Mouse (Mus musculus): ENCODE data around the gene Adgrv1.

DNA sequence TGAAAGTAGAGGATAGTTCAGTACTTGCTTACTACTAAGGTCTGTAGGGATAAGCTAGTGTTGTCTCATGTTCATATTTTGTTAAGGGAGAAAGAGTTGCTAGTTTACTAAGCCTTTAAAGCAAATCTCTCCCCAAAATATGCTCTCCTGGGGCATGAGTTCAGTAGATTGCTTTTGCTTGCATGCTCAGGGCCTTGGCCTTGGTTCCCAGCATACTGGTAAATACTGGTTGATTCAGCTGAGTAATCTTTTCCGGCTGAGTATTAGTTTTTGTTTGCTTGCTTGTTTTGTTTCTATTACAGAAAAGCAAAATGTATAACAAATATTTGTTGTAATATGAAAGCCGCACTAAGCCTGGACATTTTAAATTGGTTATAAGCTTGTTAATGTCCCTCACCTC is 422.4 kb downstream of the Adgrv1 start:
- TF ChIP-seq TAL1 (IDR thresholded peaks at IDR 0.05; ENCODE audit: low read length) (no peak), GATA1 (IDR thresholded peaks at IDR 0.05; ENCODE audit: low read length) (no peak)
